Mouse (Mus musculus): ENCODE measurements at regions not wholly inside any gene's neighbourhood (a gene's known extent, or its start where the extent isn't known, plus 50 kb on each side); places are given as distances from the start of the nearest gene placed in this dataset.

GRCm38 (mm10) chr14:97088863-97089262, 570.0 kb upstream of the Klhl1 start:
- TF ChIP-seq EP300 (IDR thresholded peaks at IDR 0.05) (no peak), CTCF (IDR thresholded peaks at IDR 0.05) (no peak)
- ATAC-seq (no peak), DNase-seq (ENCODE audit: low spot score) (no peak)
- Histone ChIP-seq H3K4me2 (replicated peaks; ENCODE audit: low read depth, low read length) (no peak overlapping the region), H3K4me3 (ENCODE audit: low read depth, low read length) (no peak overlapping the region), H3K9me3 (ENCODE audit: low read length) (no peaks in the 10 kb centered on the region), H3K27ac (ENCODE audit: low read length) (no peak overlapping the region), H3K27me3 (replicated peaks; ENCODE audit: insufficient read depth, low read length) (no peaks in the 10 kb centered on the region), H3K9ac (replicated peaks; ENCODE audit: low read depth) (no peak overlapping the region), H3K4me1 (ENCODE audit: insufficient read depth, low read depth, low read length) (no peaks in the 10 kb centered on the region), H3K36me3 (ENCODE audit: insufficient read depth, low read length) (no peaks in the 10 kb centered on the region)
- WGBS, result 80% methylated on average over 4 of the region's 4 CpGs

GRCm38 (mm10) chr14:97087346-97087745, 568.4 kb upstream of the Klhl1 start:
- ATAC-seq, result no peak

GRCm38 (mm10) chr14:97086363-97087309, 567.7 kb upstream of the Klhl1 start:
- Histone ChIP-seq H3K4me1 (ENCODE audit: insufficient read depth, low read depth, low read length) (no peaks in the 10 kb centered on the region), H3K27me3 (replicated peaks; ENCODE audit: insufficient read depth, low read length) (no peaks in the 10 kb centered on the region), H3K27ac (ENCODE audit: low read length) (no peak overlapping the region), H3K9ac (replicated peaks; ENCODE audit: low read depth) (no peak overlapping the region), H3K4me2 (replicated peaks; ENCODE audit: low read depth, low read length) (no peak overlapping the region), H3K36me3 (ENCODE audit: insufficient read depth, low read length) (no peaks in the 10 kb centered on the region), H3K9me3 (ENCODE audit: low read length) (no peaks in the 10 kb centered on the region), H3K4me3 (ENCODE audit: low read depth, low read length) (no peak overlapping the region)
- TF ChIP-seq CTCF (IDR thresholded peaks at IDR 0.05), result no peak
- no peak for TF ChIP-seq EP300 (IDR thresholded peaks at IDR 0.05)
- DNase-seq (ENCODE audit: low spot score) (no peak), ATAC-seq (no peak)
- WGBS, result 74% methylated on average over 5 of the region's 5 CpGs

More at GRCm38 (mm10) chr14:97087346-97087745, 568.4 kb upstream of the Klhl1 start:
- Histone ChIP-seq H3K4me2 (replicated peaks; ENCODE audit: low read depth, low read length) (no peak overlapping the region), H3K27me3 (replicated peaks; ENCODE audit: insufficient read depth, low read length) (no peaks in the 10 kb centered on the region), H3K36me3 (ENCODE audit: insufficient read depth, low read length) (no peaks in the 10 kb centered on the region), H3K4me3 (ENCODE audit: low read depth, low read length) (no peak overlapping the region), H3K9ac (replicated peaks; ENCODE audit: low read depth) (no peak overlapping the region), H3K9me3 (ENCODE audit: low read length) (no peaks in the 10 kb centered on the region), H3K27ac (ENCODE audit: low read length) (no peak overlapping the region), H3K4me1 (ENCODE audit: insufficient read depth, low read depth, low read length) (no peaks in the 10 kb centered on the region)
- DNase-seq (ENCODE audit: low spot score), result no peak
- TF ChIP-seq EP300 (IDR thresholded peaks at IDR 0.05) (no peak), CTCF (IDR thresholded peaks at IDR 0.05) (no peak)
- 72% methylated on average over 2 of the region's 2 CpGs for WGBS

- H3K4me1 ChIP-seq (ENCODE audit: insufficient read depth, low read depth, low read length), result no peaks in the 10 kb centered on the region
- no peak overlapping the region for H3K4me3 ChIP-seq (ENCODE audit: low read depth, low read length)
- no peak overlapping the region for H3K9ac ChIP-seq (replicated peaks; ENCODE audit: low read depth)
- 78% methylated on average over 3 of the region's 3 CpGs for WGBS
- no peaks in the 10 kb centered on the region for H3K9me3 ChIP-seq (ENCODE audit: low read length)
- H3K27me3 ChIP-seq (replicated peaks; ENCODE audit: insufficient read depth, low read length), result no peaks in the 10 kb centered on the region
- no peak overlapping the region for H3K27ac ChIP-seq (ENCODE audit: low read length)
- DNase-seq (ENCODE audit: low spot score) (no peak), ATAC-seq (no peak)
- no peak overlapping the region for H3K4me2 ChIP-seq (replicated peaks; ENCODE audit: low read depth, low read length)
- no peaks in the 10 kb centered on the region for H3K36me3 ChIP-seq (ENCODE audit: insufficient read depth, low read length)
- TF ChIP-seq EP300 (IDR thresholded peaks at IDR 0.05), result no peak
Measured at GRCm38 (mm10) chr14:97074808-97075207, 555.9 kb upstream of the Klhl1 start.

GRCm38 (mm10) chr14:97068770-97069169, 549.9 kb upstream of the Klhl1 start:
- Histone ChIP-seq H3K4me3 (ENCODE audit: low read depth, low read length) (no peak overlapping the region), H3K9ac (replicated peaks; ENCODE audit: low read depth) (no peak overlapping the region), H3K4me1 (ENCODE audit: insufficient read depth, low read depth, low read length) (no peaks in the 10 kb centered on the region), H3K27me3 (replicated peaks; ENCODE audit: insufficient read depth, low read length) (no peaks in the 10 kb centered on the region), H3K4me2 (replicated peaks; ENCODE audit: low read depth, low read length) (no peak overlapping the region), H3K36me3 (ENCODE audit: insufficient read depth, low read length) (no peaks in the 10 kb centered on the region), H3K9me3 (ENCODE audit: low read length) (no peaks in the 10 kb centered on the region), H3K27ac (ENCODE audit: low read length) (no peak overlapping the region)
- ATAC-seq (no peak), DNase-seq (ENCODE audit: low spot score) (no peak)
- WGBS, result 48% methylated on average over 3 of the region's 3 CpGs
- TF ChIP-seq EP300 (IDR thresholded peaks at IDR 0.05), result no peak
- TF ChIP-seq CTCF (IDR thresholded peaks at IDR 0.05), result no peak

GRCm38 (mm10) chr14:97068313-97068712, 549.4 kb upstream of the Klhl1 start:
- no peaks in the 10 kb centered on the region for H3K27me3 ChIP-seq (replicated peaks; ENCODE audit: insufficient read depth, low read length)
- no peak for ATAC-seq
- no peak overlapping the region for H3K4me2 ChIP-seq (replicated peaks; ENCODE audit: low read depth, low read length)
- no peaks in the 10 kb centered on the region for H3K4me1 ChIP-seq (ENCODE audit: insufficient read depth, low read depth, low read length)
- no peak overlapping the region for H3K9ac ChIP-seq (replicated peaks; ENCODE audit: low read depth)
- no peak overlapping the region for H3K4me3 ChIP-seq (ENCODE audit: low read depth, low read length)
- no peak for DNase-seq (ENCODE audit: low spot score)
- no peak overlapping the region for H3K27ac ChIP-seq (ENCODE audit: low read length)
- TF ChIP-seq CTCF (IDR thresholded peaks at IDR 0.05) (no peak), EP300 (IDR thresholded peaks at IDR 0.05) (no peak)
- WGBS, result 54% methylated on average over 5 of the region's 5 CpGs
- H3K36me3 ChIP-seq (ENCODE audit: insufficient read depth, low read length), result no peaks in the 10 kb centered on the region
- H3K9me3 ChIP-seq (ENCODE audit: low read length), result no peaks in the 10 kb centered on the region

Measured in lung, postnatal 0 days (tissue).